In the genomic region with DNA sequence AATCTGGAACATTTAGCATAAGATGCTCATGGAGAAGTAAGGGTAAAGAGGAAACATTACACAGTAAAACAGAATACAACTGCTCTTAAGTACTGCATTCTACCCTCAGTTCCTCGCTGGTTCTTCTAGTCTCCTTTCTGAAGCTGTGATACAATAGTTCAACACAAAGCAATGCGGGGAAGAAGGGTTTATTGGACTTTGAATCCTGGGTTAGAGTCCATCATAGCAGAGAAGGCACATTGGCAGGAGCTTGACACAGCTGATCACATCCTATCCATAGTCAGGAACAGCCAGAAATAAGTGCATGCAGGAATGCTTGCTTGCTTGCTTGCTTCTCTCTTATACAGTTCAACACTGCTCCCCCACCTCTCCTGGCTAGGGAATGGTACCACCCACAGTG, we compare ENCODE assay signal across 25 mouse cellular contexts.
DNase-seq lines count a peak whose midpoint lies in the region; ATAC-seq and TF ChIP-seq lines count a peak whose summit lies in the region.
"Had no signal": no experiment of that assay in that cellular context is flagged by ENCODE, and none has a peak within 500 bp of the region (broad histone marks: within the 10 kb centered on the region; RNA-seq: fewer than 3 reads in every experiment).

No protein-coding gene starts in this region.

- TF ChIP-seq CTCF in kidney, adult 2 months (conservative IDR thresholded peaks at IDR 0.05; ENCODE audit: insufficient read depth, insufficient read length, low read depth, low read length): no peak
- TF ChIP-seq CTCF in midbrain, postnatal 0 days (IDR thresholded peaks at IDR 0.05): no peak

- no peak overlapping the region for H3K4me3 ChIP-seq in kidney, adult 2 months (ENCODE audit: insufficient read depth, low read depth, low read length)
- H3K4me3 ChIP-seq in midbrain, embryonic 11.5 days (ENCODE audit: low read depth, low read length): no peak overlapping the region
- no peak overlapping the region for H3K4me3 ChIP-seq in midbrain, postnatal 0 days (ENCODE audit: low read depth, low read length)
- H3K4me3 ChIP-seq: embryonic facial prominence, embryonic 10.5 days; embryonic facial prominence, embryonic 12.5 days; forebrain, embryonic 13.5 days had no signal

- no peak for ATAC-seq in midbrain, embryonic 11.5 days (ENCODE audit: low FRiP score)
- no peak for ATAC-seq in midbrain, postnatal 0 days (ENCODE audit: low FRiP score)
- ATAC-seq: activated CD4-positive, CD25-positive, alpha-beta regulatory T cell, adult 4 months; CD4-positive, CD25-positive, alpha-beta regulatory T cell, adult 4 months; forebrain, embryonic 13.5 days; Patski had no signal

- 61% methylated on average over 2 of the region's 2 CpGs for WGBS in kidney, adult 2 months
- WGBS in midbrain, embryonic 11.5 days: 80% methylated on average over 2 of the region's 2 CpGs
- WGBS in midbrain, postnatal 0 days: 92% methylated on average over 2 of the region's 2 CpGs

- peak; percentile 3 for DNase-seq in heart, adult 11 months
- DNase-seq in heart, adult 18-20 months: no peak
- DNase-seq in kidney, adult 2 months: peak; percentile 65
- no peak for DNase-seq in kidney, adult 11 months
- peak; percentile 63 for DNase-seq in kidney, adult 9 months
- no peak for DNase-seq in kidney, adult 18-20 months
- peak; percentile 57 for DNase-seq in midbrain, embryonic 11.5 days (ENCODE audit: low spot score, missing footprints)
- DNase-seq in midbrain, postnatal 0 days (ENCODE audit: low spot score): no peak
- DNase-seq: adrenal gland, adult 8-10 months; adrenal gland, postnatal 14 days; adrenal gland, postnatal 36 days; B cell, adult 2 months; cerebellum, adult 11-12 months; cerebellum, adult 2 months; cerebellum, adult 9-10 months; cerebellum, postnatal 10 days; cerebellum, postnatal 25 days had no signal

- H3K9ac ChIP-seq in midbrain, embryonic 11.5 days (ENCODE audit: low read length): no peak overlapping the region
- H3K9ac ChIP-seq in midbrain, postnatal 0 days (replicated peaks; ENCODE audit: low read length, poor library complexity, severe bottlenecking): no peak overlapping the region
- H3K9ac ChIP-seq: embryonic facial prominence, embryonic 12.5 days; forebrain, embryonic 13.5 days had no signal

- H3K4me2 ChIP-seq in midbrain, embryonic 11.5 days: no peak overlapping the region
- no peak overlapping the region for H3K4me2 ChIP-seq in midbrain, postnatal 0 days (ENCODE audit: low read depth, low read length, poor library complexity, severe bottlenecking)
- H3K4me2 ChIP-seq: embryonic facial prominence, embryonic 12.5 days; forebrain, embryonic 13.5 days had no signal

- no peak for TF ChIP-seq POLR2A in kidney, adult 2 months (IDR thresholded peaks at IDR 0.05; ENCODE audit: low read depth, low read length)

- no peaks in the 10 kb centered on the region for H3K27me3 ChIP-seq in kidney, adult 2 months (replicated peaks; ENCODE audit: control insufficient read depth, insufficient read depth, low read length)
- no peaks in the 10 kb centered on the region for H3K27me3 ChIP-seq in midbrain, embryonic 11.5 days (ENCODE audit: control insufficient read depth, insufficient read depth, low read length)
- H3K27me3 ChIP-seq in midbrain, postnatal 0 days (ENCODE audit: insufficient read depth, low read length): no peaks in the 10 kb centered on the region
- H3K27me3 ChIP-seq: CH12.LX; embryonic facial prominence, embryonic 12.5 days; forebrain, embryonic 13.5 days; Patski had no signal

- no peaks in the 10 kb centered on the region for H3K36me3 ChIP-seq in kidney, adult 2 months (ENCODE audit: control insufficient read depth, insufficient read depth, low read length)
- no peaks in the 10 kb centered on the region for H3K36me3 ChIP-seq in midbrain, embryonic 11.5 days (ENCODE audit: control insufficient read depth, insufficient read depth, low read length)
- no peaks in the 10 kb centered on the region for H3K36me3 ChIP-seq in midbrain, postnatal 0 days (ENCODE audit: insufficient read depth, low read length)
- H3K36me3 ChIP-seq: embryonic facial prominence, embryonic 10.5 days; embryonic facial prominence, embryonic 12.5 days; G1E had no signal

- no peaks in the 10 kb centered on the region for H3K4me1 ChIP-seq in kidney, adult 2 months (ENCODE audit: control insufficient read depth, insufficient read depth, low read length)
- no peaks in the 10 kb centered on the region for H3K4me1 ChIP-seq in midbrain, embryonic 11.5 days (ENCODE audit: control insufficient read depth, insufficient read depth, low read length)
- H3K4me1 ChIP-seq in midbrain, postnatal 0 days (ENCODE audit: insufficient read depth, low read length): no peaks in the 10 kb centered on the region
- H3K4me1 ChIP-seq: embryonic facial prominence, embryonic 10.5 days; embryonic facial prominence, embryonic 12.5 days; forebrain, embryonic 13.5 days had no signal

- no peak overlapping the region for H3K27ac ChIP-seq in kidney, adult 2 months (ENCODE audit: insufficient read depth, low read depth, low read length)
- H3K27ac ChIP-seq in midbrain, embryonic 11.5 days (ENCODE audit: low read depth, low read length): no peak overlapping the region
- H3K27ac ChIP-seq in midbrain, postnatal 0 days (ENCODE audit: low read depth, low read length): no peak overlapping the region
- H3K27ac ChIP-seq: embryonic facial prominence, embryonic 10.5 days; embryonic facial prominence, embryonic 12.5 days; forebrain, embryonic 13.5 days had no signal

- no peaks in the 10 kb centered on the region for H3K9me3 ChIP-seq in midbrain, embryonic 11.5 days (ENCODE audit: control insufficient read depth, low read length)
- H3K9me3 ChIP-seq in midbrain, postnatal 0 days (ENCODE audit: low read length): no peaks in the 10 kb centered on the region
- H3K9me3 ChIP-seq: embryonic facial prominence, embryonic 10.5 days; embryonic facial prominence, embryonic 12.5 days had no signal

Comparison
In these comparisons a context has a peak if more than half of its experiments do, and no peak if none do; other contexts are left out.
1. DNase-seq: peak in heart, adult 11 months (single experiment), kidney, adult 2 months (single experiment), kidney, adult 9 months (single experiment) and midbrain, embryonic 11.5 days (single experiment); none in heart, adult 18-20 months (0 of 2), kidney, adult 11 months (single experiment), kidney, adult 18-20 months (single experiment) and midbrain, postnatal 0 days (single experiment).